Mouse (Mus musculus) testis, adult 2 months (tissue): ENCODE measurements around the gene Adssl1.

Experiments used
- CTCF ChIP-seq: fragments of 200-500 bp; IDR thresholded peaks from 2 replicates; pipeline ENCODE4 v1.5.1; 2012; ENCODE audit warnings: low read depth, mild to moderate bottlenecking, inconsistent platforms, low read length, moderate library complexity; ENCODE audit not compliant: control insufficient read depth, insufficient read depth, insufficient replicate concordance
- POLR2A ChIP-seq: fragments of 200-500 bp; IDR thresholded peaks from 2 replicates; pipeline ENCODE4 v1.6.1; 2012; ENCODE audit warnings: low read depth, mild to moderate bottlenecking, inconsistent platforms, low read length, moderate library complexity; ENCODE audit not compliant: control insufficient read depth

GRCm38 (mm10) chr12:112639526-112639925 is 19.7 kb downstream of the Adssl1 start:
- TF ChIP-seq CTCF = no peak
- no peak for TF ChIP-seq POLR2A
